Mouse (Mus musculus): Measurements from ENCODE around the gene Plcxd1.
"Not testable (repeated sequence)": the region's sequence is repeated elsewhere in the genome, so short reads cannot be mapped to it uniquely, and the experiment has no call there.

The Plcxd1 gene

GRCm38 (mm10) chr5:110106901-110107564 is 7.3 kb downstream of the Plcxd1 start:
- DNase-seq (ENCODE audit: low spot score in 2 of 2) = no peak

DNA sequence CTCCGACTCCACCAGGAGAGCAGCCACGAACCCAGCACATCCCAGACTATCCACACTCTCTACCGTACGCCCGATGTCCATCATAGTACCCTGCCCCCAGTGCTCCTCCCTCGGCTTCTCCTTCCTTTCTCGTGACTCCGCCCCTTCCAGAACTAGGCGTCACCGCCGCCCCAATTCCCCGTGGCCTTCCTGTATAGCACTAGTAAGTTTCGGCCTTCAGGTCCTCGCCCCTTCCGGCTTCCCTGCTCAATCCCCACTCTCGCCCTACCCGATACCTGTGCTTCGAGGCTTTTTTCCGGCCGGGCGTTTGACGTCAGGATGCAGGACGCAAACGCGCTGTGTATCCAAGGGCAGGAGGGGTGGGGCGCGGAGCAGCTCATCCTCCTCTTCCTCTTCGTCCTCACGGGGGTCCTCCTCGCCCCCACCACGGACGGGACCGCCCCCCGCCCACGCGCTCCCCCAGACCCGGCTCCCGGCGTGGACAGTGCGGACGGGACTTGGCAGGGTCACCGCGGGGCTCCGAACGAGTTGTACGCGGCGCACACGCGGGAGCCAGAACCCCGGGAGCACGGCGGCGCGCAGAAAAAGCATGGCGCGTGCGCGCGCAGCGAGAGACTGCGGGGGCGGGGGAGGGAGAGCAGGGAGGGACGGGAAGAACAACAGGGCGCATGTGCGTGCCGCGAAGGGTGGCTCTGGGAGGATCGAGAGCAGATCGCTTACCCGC is 8.0 kb downstream of the Plcxd1 start, which contains the start of gene Gtpbp6:
TSS of gene Gtpbp6 (minus strand) at position 617 of the 724 bp plus-strand sequence.
- peak; percentile 82 to 85 for DNase-seq (ENCODE audit: low spot score in 2 of 2)

DNA sequence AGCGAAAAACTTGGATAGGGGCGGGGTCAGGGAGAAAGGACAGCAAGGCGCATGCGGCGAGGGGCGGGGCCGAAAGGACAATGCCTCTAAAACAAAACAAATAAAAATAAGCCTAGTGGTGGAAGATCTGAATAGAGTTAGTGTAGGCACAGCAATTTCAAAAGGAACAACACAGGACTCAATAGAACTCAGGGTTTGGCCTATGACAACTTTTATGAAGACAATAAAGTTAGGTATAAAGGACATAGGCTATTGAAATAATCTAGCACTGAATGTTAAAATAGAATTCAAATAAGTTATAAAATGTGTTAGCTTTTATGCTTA is 8.5 kb downstream of the Plcxd1 start:
- no peak for DNase-seq (ENCODE audit: low spot score in 2 of 2)

DNA sequence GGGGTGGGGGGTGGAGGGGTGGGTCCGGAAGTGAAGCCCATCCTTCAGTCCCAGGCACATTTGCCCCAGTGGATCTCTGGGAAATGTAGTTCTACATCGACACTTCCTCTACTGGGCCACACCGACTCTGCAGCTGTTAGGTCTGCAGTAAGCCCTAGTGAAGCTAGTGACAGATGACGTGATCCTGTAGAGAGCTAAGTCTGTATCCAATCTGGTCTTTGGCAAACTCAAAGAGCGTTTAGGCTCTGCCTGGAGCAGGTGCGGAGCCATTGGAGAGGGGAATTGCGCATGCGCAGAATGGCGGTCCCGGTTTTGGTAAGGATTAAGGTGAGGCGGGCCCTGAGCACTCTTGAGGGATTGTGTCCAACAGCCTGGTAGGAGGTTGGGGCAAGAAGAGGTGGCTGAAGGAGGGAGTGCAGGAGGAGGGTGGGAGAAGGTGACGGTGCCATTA is 10.2 kb downstream of the Plcxd1 start, which contains the start of gene Zfp605:
TSS of gene Zfp605 (plus strand) at position 102 of the 451 bp plus-strand sequence.
- peak; percentile 67 to 73 for DNase-seq (ENCODE audit: low spot score in 2 of 2)

DNA sequence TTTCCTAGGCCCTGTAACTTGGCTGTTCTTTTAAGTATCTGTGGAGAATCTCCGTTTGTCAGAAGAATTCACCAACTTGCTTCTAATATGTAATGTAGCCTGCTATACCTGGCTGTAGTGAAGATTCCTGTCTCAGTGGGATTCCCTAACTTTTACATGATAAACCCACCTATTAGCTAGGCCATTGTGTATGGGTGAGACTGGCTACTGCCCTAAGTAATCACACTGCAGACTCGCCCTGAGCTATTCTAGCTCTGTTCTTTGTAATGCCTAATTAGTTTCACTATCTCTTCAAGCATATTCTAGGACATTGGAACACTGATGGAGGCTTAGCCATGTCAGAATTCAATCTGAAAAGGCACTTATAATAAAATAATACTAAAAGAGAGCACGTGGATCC is 22.6 kb downstream of the Plcxd1 start:
- DNase-seq (ENCODE audit: low spot score in 2 of 2) = not testable (repeated sequence)

- peak; percentile 99 for DNase-seq (ENCODE audit: low spot score in 2 of 2)
Measured at GRCm38 (mm10) chr5:110135293-110136086, 35.7 kb downstream of the Plcxd1 start, which contains the start of gene Chfr. Gene Chfr, plus strand, starts transcription at chr5:110135842.

DNA sequence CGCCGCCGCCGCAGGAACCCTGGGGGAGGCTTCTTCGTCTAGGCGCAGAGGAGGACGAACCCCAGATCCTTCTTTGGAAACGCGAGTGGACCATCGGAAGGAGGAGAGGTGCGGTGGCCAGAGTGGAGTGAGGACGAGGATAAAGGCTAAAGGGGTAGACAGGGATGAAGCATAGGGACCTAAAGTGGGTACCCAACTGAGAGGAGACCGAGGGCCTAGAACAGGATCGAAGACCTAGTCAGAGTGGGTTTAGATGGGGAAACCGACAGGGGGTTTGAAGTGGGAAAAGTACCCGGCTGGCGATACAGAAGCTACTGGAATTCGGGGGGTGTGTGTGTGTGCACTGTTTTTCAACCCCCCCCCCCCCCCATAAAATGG is 36.3 kb downstream of the Plcxd1 start:
- no peak for DNase-seq (ENCODE audit: low spot score in 2 of 2)

GRCm38 (mm10) chr5:110137816-110138215 is 38.0 kb downstream of the Plcxd1 start:
- no peak for DNase-seq (ENCODE audit: low spot score in 2 of 2)

- no peak for DNase-seq (ENCODE audit: low spot score in 2 of 2)
Measured at GRCm38 (mm10) chr5:110139325-110139724, 39.6 kb downstream of the Plcxd1 start.

- DNase-seq (ENCODE audit: low spot score in 2 of 2) = no peak
Measured at GRCm38 (mm10) chr5:110140424-110140823, 40.7 kb downstream of the Plcxd1 start.

- no peak for DNase-seq (ENCODE audit: low spot score in 2 of 2)
Measured at GRCm38 (mm10) chr5:110142309-110142708, 42.5 kb downstream of the Plcxd1 start.

DNA sequence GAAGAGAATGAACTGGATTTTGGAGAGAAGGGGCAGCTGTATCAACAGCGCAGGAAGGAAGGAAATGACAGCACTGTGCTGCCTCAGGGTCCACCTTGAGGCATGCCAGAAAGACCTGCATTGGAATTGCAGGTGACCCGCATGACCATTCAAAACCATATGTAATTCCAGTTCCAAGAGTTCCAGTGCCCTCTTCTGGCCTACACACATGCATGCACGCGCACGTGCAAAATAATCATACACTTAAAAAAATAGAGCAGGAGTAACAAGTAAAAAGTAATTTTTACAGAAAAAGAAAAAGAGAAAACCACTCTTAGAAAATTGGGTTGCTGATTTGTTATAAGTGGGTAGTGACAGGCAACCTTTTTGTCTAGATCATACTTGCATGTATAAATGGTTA is 43.2 kb downstream of the Plcxd1 start:
- DNase-seq (ENCODE audit: low spot score in 2 of 2) = no peak
